Mouse (Mus musculus) spleen, adult 2 months (tissue): ENCODE data around the gene Tll2. TPM values are rescaled to one million over a fixed set of nuclear protein-coding genes. Genes with fewer than 3 reads are reported as not detected.

Source experiments
- DNase-seq, 2 experiments: peaks; one replicate each; pipeline versions ENCODE4 v3.0.0 to v3.0.0-alpha.2; 2012 to 2021; ENCODE audit warnings: low spot score in 2 of 2, low read depth in 1 of 2
- H3K27ac ChIP-seq: fragments of 200-500 bp; 2 replicates; pipeline ENCODE4 v1.5.1; 2012; ENCODE audit warnings: low read length, inconsistent platforms; ENCODE audit not compliant: insufficient read depth
- H3K27me3 ChIP-seq: fragments of 200-500 bp; 2 replicates; pipeline ENCODE4 v1.6.1; 2012; ENCODE audit warnings: mild to moderate bottlenecking, moderate library complexity, low read length, inconsistent platforms; ENCODE audit not compliant: control insufficient read depth, insufficient read depth
- H3K36me3 ChIP-seq: fragments of 200-500 bp; 2 replicates; pipeline ENCODE4 v1.6.1; 2012; ENCODE audit warnings: mild to moderate bottlenecking, low read length, inconsistent platforms; ENCODE audit not compliant: control insufficient read depth, insufficient read depth
- H3K4me1 ChIP-seq: fragments of 200-500 bp; 2 replicates; pipeline ENCODE4 v1.6.1; 2011; ENCODE audit warnings: inconsistent platforms; ENCODE audit not compliant: control insufficient read depth, insufficient read depth, insufficient read length
- H3K4me3 ChIP-seq: fragments of 200-500 bp; 2 replicates; pipeline ENCODE4 v1.5.1; 2011; ENCODE audit warnings: mild to moderate bottlenecking, inconsistent platforms; ENCODE audit not compliant: insufficient read depth, insufficient read length; ENCODE audit errors: extremely low read depth
- CTCF ChIP-seq: fragments of 200-500 bp; IDR thresholded peaks from 2 replicates; pipeline ENCODE4 v1.5.1; 2011; ENCODE audit warnings: mild to moderate bottlenecking, inconsistent platforms; ENCODE audit not compliant: insufficient read depth, insufficient read length, insufficient replicate concordance; ENCODE audit errors: extremely low read depth
- POLR2A ChIP-seq: fragments of 200-500 bp; IDR thresholded peaks from 2 replicates; pipeline ENCODE4 v1.6.1; 2011; ENCODE audit warnings: low read depth, low read length, inconsistent platforms
- whole genome bisulfite sequencing: fragments of 180-500 bp; shearing (Covaris S2); methylation state at CpG from one replicate; pipeline ENCODE4 v1.1.7; 2018; 5-methylcytosine and 5-hydroxymethylcytosine counted together
- polyA plus RNA-seq: library from polyadenylated mRNA; depleted of rRNA; stranded (reverse); fragments of >200 nt; gene quantifications from 2 replicates; pipeline ENCODE4 v1.2.3, GENCODE M21; 2012

Tll2 gene
- polyA plus RNA-seq, 1 experiment, result 0.02 TPM

GRCm38 (mm10) chr19:41083646-41084045 is 123.0 kb downstream of the Tll2 start:
- H3K4me3 ChIP-seq, result no peak overlapping the region
- no peak for DNase-seq
- H3K27me3 ChIP-seq, result no peaks in the 10 kb centered on the region
- WGBS, result 88% methylated on average over 14 of the region's 14 CpGs
- H3K36me3 ChIP-seq, result no peaks in the 10 kb centered on the region
- TF ChIP-seq POLR2A (no peak), CTCF (no peak)
- no peak overlapping the region for H3K27ac ChIP-seq
- H3K4me1 ChIP-seq, result peaks cover 2% of the 10 kb centered on the region; the same call in 1 of the 2 replicates

- Histone ChIP-seq H3K4me1 (no peaks in the 10 kb centered on the region), H3K27me3 (no peaks in the 10 kb centered on the region), H3K4me3 (no peak overlapping the region), H3K36me3 (no peaks in the 10 kb centered on the region), H3K27ac (no peak overlapping the region)
- no peak for DNase-seq
- TF ChIP-seq POLR2A (no peak), CTCF (no peak)
- WGBS, result 87% methylated on average over 3 of the region's 3 CpGs
Measured at GRCm38 (mm10) chr19:41081589-41081988, 125.0 kb downstream of the Tll2 start.

GRCm38 (mm10) chr19:41076906-41077305 is 129.7 kb downstream of the Tll2 start, which contains the start of gene Opalin:
Gene Opalin (minus strand): TSS chr19:41077113.
- 88% methylated on average over 3 of the region's 3 CpGs for WGBS
- no peaks in the 10 kb centered on the region for H3K36me3 ChIP-seq
- no peak within 1 kb of the TSS for H3K4me3 ChIP-seq
- TF ChIP-seq CTCF, result no peak
- no peak within 1 kb of the TSS for H3K27ac ChIP-seq
- DNase-seq, result no peak
- no peaks in the 10 kb centered on the region for H3K27me3 ChIP-seq
- H3K4me1 ChIP-seq, result no peaks in the 10 kb centered on the region

- TF ChIP-seq POLR2A, result no peak
- TF ChIP-seq CTCF, result no peak
- DNase-seq, result no peak
- no peak overlapping the region for H3K27ac ChIP-seq
- H3K36me3 ChIP-seq, result no peaks in the 10 kb centered on the region
- no peaks in the 10 kb centered on the region for H3K4me1 ChIP-seq
- H3K27me3 ChIP-seq, result no peaks in the 10 kb centered on the region
- no peak overlapping the region for H3K4me3 ChIP-seq
- WGBS, result 85% methylated on average over 14 of the region's 14 CpGs
Measured at GRCm38 (mm10) chr19:41073746-41074455, 132.7 kb downstream of the Tll2 start.

- no peaks in the 10 kb centered on the region for H3K27me3 ChIP-seq
- no peak overlapping the region for H3K27ac ChIP-seq
- H3K4me1 ChIP-seq, result no peaks in the 10 kb centered on the region
- WGBS, result 2% methylated on average over 8 of the region's 8 CpGs
- H3K36me3 ChIP-seq, result no peaks in the 10 kb centered on the region
- TF ChIP-seq CTCF (peak; percentile 100), POLR2A (no peak)
- peak; percentile 80 to 83 for DNase-seq
- no peak overlapping the region for H3K4me3 ChIP-seq
Measured at GRCm38 (mm10) chr19:41071500-41071899, 135.1 kb downstream of the Tll2 start.

- H3K27me3 ChIP-seq, result no peaks in the 10 kb centered on the region
Measured at GRCm38 (mm10) chr19:41054702-41055101, 151.9 kb downstream of the Tll2 start.

GRCm38 (mm10) chr19:41053530-41053929 is 153.1 kb downstream of the Tll2 start:
- Histone ChIP-seq H3K27me3 (no peaks in the 10 kb centered on the region), H3K4me3 (no peak overlapping the region), H3K4me1 (no peaks in the 10 kb centered on the region), H3K27ac (no peak overlapping the region), H3K36me3 (no peaks in the 10 kb centered on the region)
- DNase-seq, result peak; percentile 33 to 60
- TF ChIP-seq POLR2A (no peak), CTCF (peak; percentile 74; the same call in 1 of the 2 replicates)
- 45% methylated on average over 10 of the region's 10 CpGs for WGBS

More at GRCm38 (mm10) chr19:41054702-41055101, 151.9 kb downstream of the Tll2 start:
- Histone ChIP-seq H3K4me1 (no peaks in the 10 kb centered on the region), H3K36me3 (no peaks in the 10 kb centered on the region), H3K4me3 (no peak overlapping the region), H3K27ac (no peak overlapping the region)
- 78% methylated on average over 4 of the region's 4 CpGs for whole genome bisulfite sequencing
- no peak for DNase-seq
- no peak for TF ChIP-seq POLR2A
